Mouse (Mus musculus) T-helper 17 cell (primary cell): ENCODE results near the gene Olfr1026.

Source experiments
- in situ Hi-C, 2 experiments: fragments of 300-600 bp; cut with MboI, MseI; formaldehyde crosslinking; loops; 1 replicate in 1 of 2; 2 replicates in 1 of 2; pipeline ENCODE4 v1.15.1; 2025; ENCODE audit warnings: high pct_unique_total_duplicates in 2 of 2

The Olfr1026 gene

GRCm38 (mm10) chr2:85921258-85921657 is at the start of gene Olfr1026:
TSS of gene Olfr1026 (plus strand) at chr2:85921558.
- in situ Hi-C loops: no loop called here

- in situ Hi-C loops: no loop called here
Measured at GRCm38 (mm10) chr2:85885340-85885739, 36.0 kb upstream of the Olfr1026 start, which contains the start of gene Olfr1023. TSS of gene Olfr1023 (plus strand) at chr2:85885640.

DNA sequence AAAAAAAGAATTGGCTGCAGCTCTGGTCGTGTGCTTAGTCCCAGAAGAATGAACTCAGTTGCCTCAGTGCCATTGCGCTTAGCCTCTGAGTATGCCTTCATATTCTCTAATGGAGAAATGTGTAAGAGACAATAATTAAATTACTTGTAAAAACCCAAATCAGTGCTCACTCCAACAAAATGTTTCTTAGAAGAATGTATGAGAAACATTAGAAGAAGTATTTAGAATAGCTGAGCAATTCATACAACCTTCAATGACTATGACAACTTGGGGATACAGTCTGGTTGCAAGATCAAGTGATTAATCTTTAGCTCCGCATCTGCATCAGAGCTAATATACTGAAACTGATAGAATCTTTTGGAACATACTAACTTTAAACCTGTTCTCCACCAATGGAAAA is 16.4 kb upstream of the Olfr1026 start, which contains the start of gene Olfr1024:
TSS of gene Olfr1024 (minus strand) at position 101 of the 400 bp plus-strand sequence.
- in situ Hi-C loops: no loop called here

DNA sequence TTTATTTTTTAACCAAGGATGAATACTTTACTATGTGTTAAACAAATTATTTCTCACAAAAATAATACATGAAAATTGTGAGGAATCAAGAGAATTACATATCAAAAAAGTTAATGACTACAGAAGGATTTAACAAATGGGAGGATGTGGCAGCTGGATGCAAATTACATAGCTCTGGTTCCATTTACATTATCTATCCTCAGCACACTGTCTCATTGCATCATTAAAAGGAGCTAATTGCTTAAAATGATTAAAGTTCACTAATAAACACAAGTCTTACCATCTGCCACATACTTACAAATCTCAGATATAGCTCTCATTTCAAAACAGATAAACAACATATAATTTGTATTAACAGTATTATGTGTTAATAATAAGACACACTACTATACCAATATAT is 8.2 kb upstream of the Olfr1026 start:
- in situ Hi-C loops: no loop called here

- in situ Hi-C loops: no loop called here
Measured at GRCm38 (mm10) chr2:85914893-85915292, 6.5 kb upstream of the Olfr1026 start, which contains the start of gene Olfr1025-ps1. TSS of gene Olfr1025-ps1 (plus strand) at chr2:85915193.

- in situ Hi-C loops: no loop called here
Measured at GRCm38 (mm10) chr2:85950137-85950536, 28.8 kb downstream of the Olfr1026 start, which contains the start of gene Olfr1028. TSS of gene Olfr1028 (plus strand) at chr2:85950437.

- in situ Hi-C loops: no loop called here
Measured at GRCm38 (mm10) chr2:85973595-85973994, 52.2 kb downstream of the Olfr1026 start, which contains the start of gene Olfr1029. TSS of gene Olfr1029 (plus strand) at chr2:85973895.
